Mouse (Mus musculus): ENCODE measurements around the gene Tcf20. TPM values are rescaled to one million over a fixed set of nuclear protein-coding genes. Genes with fewer than 3 reads are reported as not detected.

Tcf20 gene
- polyA plus RNA-seq, 1 experiment from 2014 or later: 8.6 TPM

- H3K4me2 ChIP-seq: peak overlapping the region; percentile 38
- no peaks in the 10 kb centered on the region for H3K9me3 ChIP-seq
- ATAC-seq (ENCODE audit: insufficient read depth, low FRiP score, low read depth): peak; percentile 34; the same call in 1 of the 2 replicates
- H3K27ac ChIP-seq: no peak overlapping the region
- H3K27me3 ChIP-seq (replicated peaks): no peaks in the 10 kb centered on the region
- peaks cover 64% of the 10 kb centered on the region for H3K4me1 ChIP-seq
- 13% methylated on average over 13 of the region's 13 CpGs for WGBS
- no peak overlapping the region for H3K4me3 ChIP-seq (replicated peaks)
- no peak overlapping the region for H3K9ac ChIP-seq
- no peaks in the 10 kb centered on the region for H3K36me3 ChIP-seq
These were observed 66.7 kb downstream of the Tcf20 start for GRCm38 (mm10) chr15:82920895-82921515.

- ATAC-seq (ENCODE audit: insufficient read depth, low FRiP score, low read depth): no peak
- H3K36me3 ChIP-seq: no peaks in the 10 kb centered on the region
- no peak overlapping the region; the same call in 1 of the 2 replicates for H3K27ac ChIP-seq
- H3K27me3 ChIP-seq (replicated peaks): peaks cover 2% of the 10 kb centered on the region
- no peak overlapping the region for H3K9ac ChIP-seq
- no peak overlapping the region for H3K4me3 ChIP-seq (replicated peaks)
- WGBS: 53% methylated on average over 3 of the region's 3 CpGs
- 0 out of 2 replicates have a peak overlapping the region, but pooled peaks have one; percentile 27 for H3K4me2 ChIP-seq
- no peaks in the 10 kb centered on the region for H3K9me3 ChIP-seq
- peaks cover 34% of the 10 kb centered on the region for H3K4me1 ChIP-seq
These were observed 69.7 kb downstream of the Tcf20 start for GRCm38 (mm10) chr15:82917965-82918364.

- H3K9ac ChIP-seq: no peak overlapping the region
- ATAC-seq (ENCODE audit: insufficient read depth, low FRiP score, low read depth): no peak
- peaks cover 29% of the 10 kb centered on the region for H3K4me1 ChIP-seq
- no peaks in the 10 kb centered on the region for H3K36me3 ChIP-seq
- H3K27ac ChIP-seq: no peak overlapping the region; the same call in 1 of the 2 replicates
- 31% methylated on average over 28 of the region's 28 CpGs for WGBS
- peaks cover 6% of the 10 kb centered on the region for H3K27me3 ChIP-seq (replicated peaks)
- peak overlapping the region; percentile 27 for H3K4me2 ChIP-seq
- no peaks in the 10 kb centered on the region for H3K9me3 ChIP-seq
- 0 out of 2 replicates have a peak overlapping the region, but pooled peaks have one; percentile 5 for H3K4me3 ChIP-seq (replicated peaks)
These were observed 70.3 kb downstream of the Tcf20 start for GRCm38 (mm10) chr15:82917207-82917844.

GRCm38 (mm10) chr15:82914455-82914854 is 73.2 kb downstream of the Tcf20 start:
- Histone ChIP-seq H3K27me3 (replicated peaks) (peaks cover 6% of the 10 kb centered on the region), H3K9ac (no peak overlapping the region), H3K4me2 (no peak overlapping the region), H3K36me3 (no peaks in the 10 kb centered on the region), H3K4me1 (peaks cover 20% of the 10 kb centered on the region), H3K4me3 (replicated peaks) (no peak overlapping the region), H3K9me3 (no peaks in the 10 kb centered on the region), H3K27ac (no peak overlapping the region)
- WGBS: 49% methylated on average over 3 of the region's 3 CpGs
- no peak for ATAC-seq (ENCODE audit: insufficient read depth, low FRiP score, low read depth)

GRCm38 (mm10) chr15:82911965-82912337 is 75.7 kb downstream of the Tcf20 start:
- Histone ChIP-seq H3K27me3 (replicated peaks) (peaks cover 6% of the 10 kb centered on the region), H3K4me3 (replicated peaks) (0 out of 2 replicates have a peak overlapping the region, but pooled peaks have one; percentile 1), H3K36me3 (no peaks in the 10 kb centered on the region), H3K9ac (no peak overlapping the region), H3K4me1 (peaks cover 12% of the 10 kb centered on the region), H3K9me3 (no peaks in the 10 kb centered on the region), H3K27ac (no peak overlapping the region), H3K4me2 (peak overlapping the region; percentile 39)
- ATAC-seq (ENCODE audit: insufficient read depth, low FRiP score, low read depth): peak; percentile 10; the same call in 1 of the 2 replicates
- WGBS: 11% methylated on average over 13 of the region's 13 CpGs

GRCm38 (mm10) chr15:82911001-82911964 is 76.4 kb downstream of the Tcf20 start:
- ATAC-seq (ENCODE audit: insufficient read depth, low FRiP score, low read depth): 0 out of 2 replicates have a peak, but pooled peaks have one; percentile 17
- H3K9ac ChIP-seq: no peak overlapping the region
- H3K4me3 ChIP-seq (replicated peaks): 0 out of 2 replicates have a peak overlapping the region, but pooled peaks have one; percentile 1
- H3K9me3 ChIP-seq: no peaks in the 10 kb centered on the region
- H3K27ac ChIP-seq: no peak overlapping the region
- H3K27me3 ChIP-seq (replicated peaks): peaks cover 6% of the 10 kb centered on the region
- H3K4me1 ChIP-seq: peaks cover 18% of the 10 kb centered on the region
- WGBS: 24% methylated on average over 43 of the region's 44 CpGs
- H3K36me3 ChIP-seq: no peaks in the 10 kb centered on the region
- peak overlapping the region; percentile 39 for H3K4me2 ChIP-seq

GRCm38 (mm10) chr15:82910596-82910995 is 77.1 kb downstream of the Tcf20 start:
- Histone ChIP-seq H3K9me3 (no peaks in the 10 kb centered on the region), H3K4me3 (replicated peaks) (no peak overlapping the region), H3K9ac (no peak overlapping the region), H3K4me1 (peaks cover 18% of the 10 kb centered on the region), H3K27me3 (replicated peaks) (peaks cover 6% of the 10 kb centered on the region), H3K4me2 (no peak overlapping the region), H3K36me3 (no peaks in the 10 kb centered on the region), H3K27ac (no peak overlapping the region)
- ATAC-seq (ENCODE audit: insufficient read depth, low FRiP score, low read depth): no peak
- 81% methylated on average over 2 of the region's 2 CpGs for WGBS

GRCm38 (mm10) chr15:82909791-82910190 is 77.9 kb downstream of the Tcf20 start:
- WGBS: 81% methylated on average over 4 of the region's 4 CpGs
- Histone ChIP-seq H3K27ac (no peak overlapping the region), H3K4me3 (replicated peaks) (no peak overlapping the region), H3K9ac (no peak overlapping the region), H3K27me3 (replicated peaks) (peaks cover 6% of the 10 kb centered on the region), H3K4me2 (no peak overlapping the region), H3K36me3 (no peaks in the 10 kb centered on the region), H3K4me1 (peaks cover 18% of the 10 kb centered on the region), H3K9me3 (no peaks in the 10 kb centered on the region)
- ATAC-seq (ENCODE audit: insufficient read depth, low FRiP score, low read depth): no peak

GRCm38 (mm10) chr15:82908521-82908920 is 79.2 kb downstream of the Tcf20 start:
- ATAC-seq (ENCODE audit: insufficient read depth, low FRiP score, low read depth): no peak
- Histone ChIP-seq H3K27ac (no peak overlapping the region), H3K9me3 (no peaks in the 10 kb centered on the region), H3K4me1 (peaks cover 18% of the 10 kb centered on the region), H3K36me3 (no peaks in the 10 kb centered on the region), H3K4me2 (no peak overlapping the region), H3K4me3 (replicated peaks) (no peak overlapping the region), H3K9ac (no peak overlapping the region), H3K27me3 (replicated peaks) (peaks cover 6% of the 10 kb centered on the region)
- WGBS: 34% methylated on average over 2 of the region's 2 CpGs

DNA sequence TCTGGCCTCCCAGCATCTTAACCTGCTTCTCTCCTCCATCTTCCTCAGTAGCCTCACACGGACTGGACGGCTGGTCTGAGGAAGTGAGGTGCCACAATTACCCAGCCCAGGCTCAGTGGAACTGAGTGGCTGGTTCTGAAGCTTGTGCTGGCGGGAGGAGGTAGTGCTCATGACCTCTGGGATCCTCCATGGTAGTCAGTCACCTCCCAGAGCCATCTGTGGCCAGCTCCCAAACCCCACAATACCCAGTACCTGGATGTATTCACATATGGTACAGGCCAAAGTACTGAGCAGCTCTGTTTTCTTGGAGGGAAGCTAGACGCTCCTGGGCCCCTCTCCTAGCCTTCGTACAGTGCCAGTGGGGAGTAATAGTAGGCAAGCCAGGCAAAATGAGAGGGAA is 80.4 kb downstream of the Tcf20 start:
- Histone ChIP-seq H3K9ac (no peak overlapping the region), H3K27me3 (replicated peaks) (no peaks in the 10 kb centered on the region), H3K4me2 (no peak overlapping the region), H3K36me3 (no peaks in the 10 kb centered on the region), H3K9me3 (no peaks in the 10 kb centered on the region), H3K4me3 (replicated peaks) (no peak overlapping the region), H3K4me1 (peaks cover 18% of the 10 kb centered on the region), H3K27ac (no peak overlapping the region)
- WGBS: 73% methylated on average over 5 of the region's 5 CpGs
- ATAC-seq (ENCODE audit: insufficient read depth, low FRiP score, low read depth): no peak

GRCm38 (mm10) chr15:82906574-82907061 is 81.1 kb downstream of the Tcf20 start:
- Histone ChIP-seq H3K9ac (no peak overlapping the region), H3K27me3 (replicated peaks) (no peaks in the 10 kb centered on the region), H3K9me3 (no peaks in the 10 kb centered on the region), H3K27ac (no peak overlapping the region), H3K4me1 (peaks cover 16% of the 10 kb centered on the region), H3K4me2 (no peak overlapping the region), H3K4me3 (replicated peaks) (no peak overlapping the region), H3K36me3 (no peaks in the 10 kb centered on the region)
- peak; percentile 65; the same call in 1 of the 2 replicates for ATAC-seq (ENCODE audit: insufficient read depth, low FRiP score, low read depth)
- WGBS: 48% methylated on average over 7 of the region's 7 CpGs
